Comparison of ENCODE assay signal across 17 mouse cellular contexts in the genomic region with DNA sequence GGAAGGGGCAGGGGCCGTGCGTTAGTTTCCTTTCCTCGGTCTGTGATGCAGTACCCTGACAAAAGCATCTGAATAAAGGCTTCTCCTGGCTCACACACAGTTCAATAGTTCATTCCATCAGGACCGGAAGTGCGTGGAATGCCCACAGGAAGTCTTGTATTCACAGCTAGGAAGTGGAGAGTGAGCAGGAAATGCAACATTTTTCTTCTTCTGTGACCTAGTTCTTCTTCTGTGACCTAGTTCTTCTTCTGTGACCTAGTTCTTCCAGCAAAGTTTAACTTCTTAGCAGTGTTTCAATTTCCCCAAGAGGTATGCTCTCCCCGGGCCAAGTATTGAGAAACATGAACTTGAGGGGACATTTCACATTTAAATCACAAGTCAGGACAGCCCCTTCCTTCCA. TPM values are rescaled to one million over a fixed set of nuclear protein-coding genes. Genes with fewer than 3 reads are reported as not detected.
DNase-seq lines count a peak whose midpoint lies in the region; ATAC-seq and TF ChIP-seq lines count a peak whose summit lies in the region.
"Had no signal": no experiment of that assay in that cellular context is flagged by ENCODE, and none has a peak within 500 bp of the region (broad histone marks: within the 10 kb centered on the region; RNA-seq: fewer than 3 reads in every experiment).

No protein-coding gene starts in this region.

- H3K27me3 ChIP-seq in kidney, embryonic 15.5 days = no peaks in the 10 kb centered on the region
- H3K27me3 ChIP-seq in forebrain, postnatal 0 days (ENCODE audit: insufficient read depth, low read length) = no peaks in the 10 kb centered on the region
- H3K27me3 ChIP-seq: forebrain, embryonic 13.5 days; heart, embryonic 12.5 days; limb, embryonic 15.5 days; neural tube, embryonic 12.5 days had no signal

- H3K4me2 ChIP-seq in kidney, embryonic 15.5 days = no peak overlapping the region
- no peak overlapping the region for H3K4me2 ChIP-seq in forebrain, postnatal 0 days (ENCODE audit: low read depth)
- H3K4me2 ChIP-seq: forebrain, embryonic 13.5 days; heart, embryonic 12.5 days; limb, embryonic 15.5 days; neural tube, embryonic 12.5 days had no signal

- no peak for TF ChIP-seq CTCF in forebrain, postnatal 0 days (IDR thresholded peaks at IDR 0.05; ENCODE audit: low read depth)

- no peak overlapping the region for H3K4me3 ChIP-seq in kidney, embryonic 15.5 days (replicated peaks)
- no peak overlapping the region for H3K4me3 ChIP-seq in forebrain, postnatal 0 days (ENCODE audit: low read depth, low read length)
- H3K4me3 ChIP-seq: forebrain, embryonic 13.5 days; heart, embryonic 12.5 days; hindbrain, embryonic 10.5 days; limb, embryonic 15.5 days; neural tube, embryonic 12.5 days had no signal

- no peaks in the 10 kb centered on the region for H3K9me3 ChIP-seq in kidney, embryonic 15.5 days (replicated peaks)
- H3K9me3 ChIP-seq in forebrain, postnatal 0 days (ENCODE audit: low read length) = no peaks in the 10 kb centered on the region
- H3K9me3 ChIP-seq: forebrain, embryonic 13.5 days; heart, embryonic 12.5 days; limb, embryonic 15.5 days; neural tube, embryonic 12.5 days had no signal

- no peak overlapping the region for H3K9ac ChIP-seq in kidney, embryonic 15.5 days
- no peak overlapping the region for H3K9ac ChIP-seq in forebrain, postnatal 0 days
- H3K9ac ChIP-seq: forebrain, embryonic 13.5 days; heart, embryonic 12.5 days; limb, embryonic 15.5 days; neural tube, embryonic 12.5 days had no signal

- WGBS in kidney, embryonic 15.5 days = 64% methylated on average over 6 of the region's 6 CpGs
- 80% methylated on average over 6 of the region's 6 CpGs for WGBS in forebrain, postnatal 0 days

- H3K36me3 ChIP-seq in kidney, embryonic 15.5 days = no peaks in the 10 kb centered on the region
- H3K36me3 ChIP-seq in forebrain, postnatal 0 days (ENCODE audit: insufficient read depth) = no peaks in the 10 kb centered on the region
- H3K36me3 ChIP-seq: heart, embryonic 12.5 days; hindbrain, embryonic 10.5 days; limb, embryonic 15.5 days; neural tube, embryonic 12.5 days had no signal

- no peak overlapping the region for H3K27ac ChIP-seq in kidney, embryonic 15.5 days
- H3K27ac ChIP-seq in forebrain, postnatal 0 days (ENCODE audit: low read depth, low read length) = no peak overlapping the region
- H3K27ac ChIP-seq: forebrain, embryonic 13.5 days; hindbrain, embryonic 10.5 days; limb, embryonic 15.5 days; neural tube, embryonic 12.5 days; stomach, postnatal 0 days had no signal

- no peak for ATAC-seq in kidney, embryonic 15.5 days (replicated peaks; ENCODE audit: low FRiP score)
- peak; percentile 65 for ATAC-seq in CD4-positive, CD25-positive, alpha-beta regulatory T cell, adult 4 months
- ATAC-seq in megakaryocyte, adult 5-6 weeks (ENCODE audit: poor library complexity, severe bottlenecking) = 0 out of 2 replicates have a peak, but pooled peaks have one; percentile 43
- no peak for ATAC-seq in forebrain, postnatal 0 days
- ATAC-seq: forebrain, embryonic 13.5 days had no signal

- no peaks in the 10 kb centered on the region for H3K4me1 ChIP-seq in kidney, embryonic 15.5 days
- H3K4me1 ChIP-seq in forebrain, postnatal 0 days (ENCODE audit: insufficient read depth) = 0 out of 2 replicates have a peak, but pooled peaks cover 6% of the 10 kb centered on the region
- H3K4me1 ChIP-seq: forebrain, embryonic 13.5 days; limb, embryonic 15.5 days; neural tube, embryonic 12.5 days had no signal

- DNase-seq in kidney, postnatal 14 days = peak; percentile 14
- peak; percentile 42 to 56 for DNase-seq in thymus, postnatal 36 days
- no peak for DNase-seq in right cerebral cortex, adult 18-20 months
- no peak for DNase-seq in forebrain, postnatal 0 days
- DNase-seq: B cell, adult 2 months; cerebellum, postnatal 14 days; gastrocnemius, postnatal 25 days had no signal

RNA-seq across cellular contexts. Expression of gene Iyd, which starts 23.6 kb away (rescaled TPM):
- polyA plus RNA-seq in kidney, embryonic 15.5 days (2015; fragmentation: Nextera tagmentation; extraction: Ambion mirVana) = 5.1 and 5.2 TPM in 2 replicates
- polyA plus RNA-seq in CD4-positive, CD25-positive, alpha-beta regulatory T cell, adult 4 months (2017; shearing (Covaris generic)) = not detected
- not detected in 2 replicates for total RNA-seq in megakaryocyte, adult 5-6 weeks (2015)
- total RNA-seq in megakaryocyte, adult 5-6 weeks (2017) = not detected in 2 replicates
- total RNA-seq in forebrain, postnatal 0 days (2014; rRNA removed) = 0.81 and 1.2 TPM in 2 replicates
- polyA plus RNA-seq in forebrain, postnatal 0 days (2015; fragmentation: Nextera tagmentation; extraction: Ambion mirVana) = 0.47 and 0.50 TPM in 2 replicates
- total RNA-seq: ES-E14; gastrocnemius, postnatal 25 days had no signal
- polyA plus RNA-seq: hindbrain, embryonic 10.5 days; neural tube, embryonic 12.5 days had no signal

Comparison
In these comparisons a context has a peak if more than half of its experiments do, and no peak if none do; other contexts are left out.
1. DNase-seq: peak in kidney, postnatal 14 days (single experiment) and thymus, postnatal 36 days (2 of 2); none in right cerebral cortex, adult 18-20 months (single experiment) and forebrain, postnatal 0 days (single experiment).
2. ATAC-seq: peak in CD4-positive, CD25-positive, alpha-beta regulatory T cell, adult 4 months (single experiment) and megakaryocyte, adult 5-6 weeks (single experiment); none in kidney, embryonic 15.5 days (single experiment) and forebrain, postnatal 0 days (single experiment).